Mouse (Mus musculus) T-helper 1 cell (primary cell): ENCODE measurements around the gene Prkcg.

Experiments
- in situ Hi-C: fragments of 300-600 bp; cut with MboI, MseI; formaldehyde crosslinking; loops from one replicate; pipeline ENCODE4 v1.15.1; 2025; ENCODE audit warnings: high pct_unique_total_duplicates

The Prkcg gene

GRCm38 (mm10) chr7:3317704-3318103, 28.7 kb downstream of the Prkcg start:
- in situ Hi-C loops: no loop called here

GRCm38 (mm10) chr7:3320856-3321255, 31.9 kb downstream of the Prkcg start:
- in situ Hi-C loops: no loop called here

- in situ Hi-C loops: no loop called here
Measured at GRCm38 (mm10) chr7:3323826-3324225, 34.8 kb downstream of the Prkcg start.

GRCm38 (mm10) chr7:3327961-3328360, 39.0 kb downstream of the Prkcg start:
- in situ Hi-C loops: no loop called here

GRCm38 (mm10) chr7:3329776-3330546, 41.0 kb downstream of the Prkcg start:
- in situ Hi-C loops: no loop called here

GRCm38 (mm10) chr7:3331171-3331570, 42.2 kb downstream of the Prkcg start:
- in situ Hi-C loops: no loop called here

GRCm38 (mm10) chr7:3331581-3332223, 42.7 kb downstream of the Prkcg start:
- in situ Hi-C loops: no loop called here

- in situ Hi-C loops: no loop called here
Measured at GRCm38 (mm10) chr7:3332224-3332615, 43.2 kb downstream of the Prkcg start.

- in situ Hi-C loops: no loop called here
Measured at GRCm38 (mm10) chr7:3332619-3333521, 43.9 kb downstream of the Prkcg start, which contains the start of gene Cacng7. TSS of gene Cacng7 (plus strand) at chr7:3332955.

- in situ Hi-C loops: no loop called here
Measured at GRCm38 (mm10) chr7:3333542-3333941, 44.6 kb downstream of the Prkcg start.

GRCm38 (mm10) chr7:3336412-3336811, 47.4 kb downstream of the Prkcg start:
- in situ Hi-C loops: no loop called here

- in situ Hi-C loops: no loop called here
Measured at GRCm38 (mm10) chr7:3338286-3338935, 49.4 kb downstream of the Prkcg start.

- in situ Hi-C loops: no loop called here
Measured at GRCm38 (mm10) chr7:3339010-3339409, 50.0 kb downstream of the Prkcg start.

- in situ Hi-C loops: no loop called here
Measured at GRCm38 (mm10) chr7:3343861-3344260, 54.9 kb downstream of the Prkcg start.

- in situ Hi-C loops: no loop called here
Measured at GRCm38 (mm10) chr7:3345301-3345700, 56.3 kb downstream of the Prkcg start.

GRCm38 (mm10) chr7:3347366-3348287, 58.6 kb downstream of the Prkcg start:
- in situ Hi-C loops: no loop called here

- in situ Hi-C loops: no loop called here
Measured at GRCm38 (mm10) chr7:3348326-3348725, 59.3 kb downstream of the Prkcg start.

GRCm38 (mm10) chr7:3349775-3350174, 60.8 kb downstream of the Prkcg start:
- in situ Hi-C loops: no loop called here

GRCm38 (mm10) chr7:3351536-3351935, 62.6 kb downstream of the Prkcg start:
- in situ Hi-C loops: no loop called here

- in situ Hi-C loops: no loop called here
Measured at GRCm38 (mm10) chr7:3354850-3355249, 65.9 kb downstream of the Prkcg start.

- in situ Hi-C loops: no loop called here
Measured at GRCm38 (mm10) chr7:3360678-3361077, 71.7 kb downstream of the Prkcg start.
